Mouse (Mus musculus): Measurements from ENCODE around the gene Zfp109. TPM values are rescaled to one million over a fixed set of nuclear protein-coding genes. Genes with fewer than 3 reads are reported as not detected.

Gene Zfp109
- polyA plus RNA-seq, 1 experiment, result 4.1 TPM

GRCm38 (mm10) chr7:24207488-24208261 lies 29.7 kb downstream of the Zfp109 start:
- peak; percentile 44 for DNase-seq (ENCODE audit: low spot score)

- DNase-seq (ENCODE audit: low spot score), result no peak
These were observed 40.4 kb downstream of the Zfp109 start for GRCm38 (mm10) chr7:24196961-24197360.

GRCm38 (mm10) chr7:24193157-24193556 lies 44.2 kb downstream of the Zfp109 start:
- DNase-seq (ENCODE audit: low spot score), result no peak

- no peak for DNase-seq (ENCODE audit: low spot score)
These were observed 46.0 kb downstream of the Zfp109 start for GRCm38 (mm10) chr7:24191361-24191760.

GRCm38 (mm10) chr7:24189571-24189944 lies 47.8 kb downstream of the Zfp109 start:
- no peak for DNase-seq (ENCODE audit: low spot score)

- DNase-seq (ENCODE audit: low spot score), result no peak
These were observed 48.3 kb downstream of the Zfp109 start for GRCm38 (mm10) chr7:24188901-24189570.

- DNase-seq (ENCODE audit: low spot score), result no peak
These were observed 49.7 kb downstream of the Zfp109 start for GRCm38 (mm10) chr7:24187611-24188010.

Other genes with a start within 250 kb of the Zfp109 start
- not detected in 2 replicates for gene V1rd19, start 235.9 kb downstream of the Zfp109 start, polyA plus RNA-seq (2012; rRNA removed)
- not detected in 2 replicates for gene Vmn1r183, start 184.3 kb downstream of the Zfp109 start, polyA plus RNA-seq (2012; rRNA removed)
- 17.2 and 19.1 TPM in 2 replicates for gene Zfp180, start 155.6 kb downstream of the Zfp109 start, polyA plus RNA-seq (2012; rRNA removed)
- 4.6 and 5.1 TPM in 2 replicates for gene Zfp112, start 125.2 kb downstream of the Zfp109 start, polyA plus RNA-seq (2012; rRNA removed)
- 10.6 and 12.9 TPM in 2 replicates for gene Zfp235, start 103.4 kb downstream of the Zfp109 start, polyA plus RNA-seq (2012; rRNA removed)
- gene Zfp114, start 62.5 kb downstream of the Zfp109 start, polyA plus RNA-seq (2012; rRNA removed), result 1.1 TPM in 2 replicates
- gene Zfp111, start 26.1 kb downstream of the Zfp109 start, polyA plus RNA-seq (2012; rRNA removed), result 4.6 and 5.5 TPM in 2 replicates
- 3.1 TPM in 2 replicates for gene Zfp108, start 17.2 kb upstream of the Zfp109 start, polyA plus RNA-seq (2012; rRNA removed)
- gene Zfp93, start 32.9 kb upstream of the Zfp109 start, polyA plus RNA-seq (2012; rRNA removed), result 6.0 and 6.4 TPM in 2 replicates
- gene Zfp61, start 63.7 kb upstream of the Zfp109 start, polyA plus RNA-seq (2012; rRNA removed), result 16.1 and 18.1 TPM in 2 replicates
- 10.5 and 11.0 TPM in 2 replicates for gene Zfp94, start 79.1 kb upstream of the Zfp109 start, polyA plus RNA-seq (2012; rRNA removed)
- gene Tescl, start 96.4 kb upstream of the Zfp109 start, polyA plus RNA-seq (2012; rRNA removed), result 0.19 TPM in 2 replicates
- gene Lypd5, start 111.6 kb upstream of the Zfp109 start, polyA plus RNA-seq (2012; rRNA removed), result not detected in 2 replicates
- gene Kcnn4, start 132.7 kb upstream of the Zfp109 start, polyA plus RNA-seq (2012; rRNA removed), result 47.4 and 50.6 TPM in 2 replicates
- 37.6 and 37.7 TPM in 2 replicates for gene Smg9, start 162.1 kb upstream of the Zfp109 start, polyA plus RNA-seq (2012; rRNA removed)
- 0.03 TPM in 1 of 2 replicates, not detected in the other for gene Irgc1, start 214.7 kb upstream of the Zfp109 start, polyA plus RNA-seq (2012; rRNA removed)
- 18.8 and 28.9 TPM in 2 replicates for gene Plaur, start 224.9 kb upstream of the Zfp109 start, polyA plus RNA-seq (2012; rRNA removed)
- 10.0 and 19.2 TPM in 2 replicates for gene Cadm4, start 244.5 kb upstream of the Zfp109 start, polyA plus RNA-seq (2012; rRNA removed)